Mouse (Mus musculus) embryo, embryonic 10 days (tissue): ENCODE measurements around the gene Smtnl1.

Source experiments
- DNase-seq: peaks from one replicate; pipeline ENCODE4 v3.0.0-alpha.2; 2015; ENCODE audit warnings: low spot score

Smtnl1 gene

DNA sequence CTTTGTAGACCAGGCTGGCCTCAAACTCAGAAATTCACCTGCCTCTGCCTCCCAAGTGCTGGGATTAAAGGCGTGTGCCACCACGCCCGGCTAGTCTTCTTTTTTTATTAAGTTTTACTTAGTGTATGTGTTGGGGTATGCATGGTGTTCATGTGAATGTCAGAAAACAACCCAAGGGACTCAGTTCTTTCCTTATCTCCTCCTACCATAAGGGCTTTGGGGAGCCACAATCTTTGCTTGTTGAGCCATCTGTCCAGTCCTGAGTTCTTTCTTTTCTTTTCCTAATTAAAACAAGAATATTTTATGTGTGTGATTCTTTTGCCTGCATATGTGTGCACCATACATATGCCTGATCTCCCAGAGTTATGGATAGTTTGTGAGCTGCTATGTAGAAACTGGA lies 29.3 kb downstream of the Smtnl1 start:
- no peak for DNase-seq

DNA sequence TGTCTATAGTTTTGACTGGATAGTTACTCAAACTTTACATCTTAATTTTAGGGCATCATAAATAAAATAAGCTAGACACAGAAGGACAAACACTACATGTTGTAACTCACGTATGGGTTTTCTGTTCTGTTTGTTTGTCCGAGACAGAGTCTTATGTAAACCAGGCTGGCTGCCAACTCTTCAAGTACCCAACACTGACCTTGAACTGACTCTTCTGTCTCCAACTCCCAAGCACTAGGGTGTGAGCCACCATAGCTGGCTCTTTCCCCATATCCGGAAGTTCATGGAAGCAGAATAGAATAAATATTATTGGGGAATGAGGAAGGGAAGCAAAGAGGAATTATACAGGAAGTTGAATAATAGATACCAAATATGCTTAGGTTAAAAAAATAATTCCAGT lies 29.9 kb downstream of the Smtnl1 start:
- DNase-seq, result no peak

DNA sequence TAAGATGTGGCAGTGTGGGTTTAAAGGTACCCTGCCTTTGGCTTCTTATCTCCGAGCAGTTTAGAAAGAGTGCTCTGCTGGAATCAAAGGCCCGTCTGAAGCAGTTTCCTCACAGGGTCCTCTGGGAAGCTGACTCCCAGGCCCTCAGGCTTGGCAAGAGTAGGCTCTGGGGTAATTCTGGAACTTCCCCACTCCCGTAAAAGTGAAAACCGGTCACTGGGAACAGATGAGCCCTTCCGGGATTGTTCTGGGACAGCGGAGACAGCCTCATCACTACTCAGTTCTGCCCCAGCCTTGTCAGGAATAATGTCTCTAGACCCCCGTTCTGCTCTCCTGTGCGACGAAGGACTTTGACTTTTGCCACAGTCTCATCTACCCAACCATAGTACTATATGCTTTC lies 32.0 kb downstream of the Smtnl1 start:
- DNase-seq, result no peak

DNA sequence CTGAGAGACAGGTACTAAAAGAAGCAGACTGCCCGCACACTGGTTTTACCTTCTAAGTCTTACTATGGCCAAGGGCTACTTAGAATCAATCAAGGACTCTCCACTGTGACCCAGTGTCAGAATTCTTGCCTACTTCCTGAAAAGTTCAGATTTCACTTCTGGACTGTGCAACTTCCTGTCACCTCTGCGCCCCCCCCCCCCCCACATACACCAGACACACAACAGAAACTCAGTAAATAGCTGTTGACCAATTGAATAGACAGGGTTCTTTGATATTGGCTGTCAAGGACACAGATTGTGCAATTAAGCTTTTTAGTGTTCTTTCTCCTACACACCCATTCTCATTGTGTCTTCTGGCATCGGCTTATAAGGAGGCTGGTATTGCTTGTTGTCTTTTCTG lies 34.1 kb downstream of the Smtnl1 start:
- no peak for DNase-seq

DNA sequence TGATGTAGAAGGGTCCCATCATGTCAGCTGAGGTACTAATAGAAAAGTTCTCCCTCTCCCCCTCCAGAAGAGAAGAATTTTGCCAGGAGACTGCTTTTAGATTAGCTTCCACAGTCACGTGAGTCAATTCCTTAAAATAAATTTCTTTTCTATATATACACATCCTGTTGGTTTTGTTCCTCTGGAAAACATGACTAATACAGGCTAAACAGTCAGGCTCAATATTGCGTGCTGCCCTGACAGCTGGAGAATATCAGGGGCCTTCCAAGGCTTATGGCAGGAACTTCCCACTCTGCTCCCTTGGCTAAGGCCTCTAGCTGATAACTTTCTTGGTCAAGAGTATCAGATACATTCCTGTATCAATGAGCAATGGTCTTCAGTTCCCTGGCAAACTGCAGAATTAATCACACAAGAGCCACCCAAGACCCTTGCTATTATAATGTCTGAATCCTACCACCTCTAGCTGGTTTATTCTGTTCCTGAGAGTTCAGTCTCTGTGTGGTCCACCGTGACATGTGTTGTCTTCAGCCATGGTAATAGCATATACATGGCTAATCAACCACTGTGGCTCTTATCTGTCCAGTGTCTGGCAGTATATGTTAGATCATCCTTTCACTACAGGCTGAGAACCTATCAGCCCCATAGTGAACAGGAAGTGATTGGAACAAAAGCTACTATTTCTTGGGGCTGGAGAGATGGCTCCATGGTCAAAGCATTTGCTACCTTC lies 38.4 kb downstream of the Smtnl1 start:
- DNase-seq, result no peak

DNA sequence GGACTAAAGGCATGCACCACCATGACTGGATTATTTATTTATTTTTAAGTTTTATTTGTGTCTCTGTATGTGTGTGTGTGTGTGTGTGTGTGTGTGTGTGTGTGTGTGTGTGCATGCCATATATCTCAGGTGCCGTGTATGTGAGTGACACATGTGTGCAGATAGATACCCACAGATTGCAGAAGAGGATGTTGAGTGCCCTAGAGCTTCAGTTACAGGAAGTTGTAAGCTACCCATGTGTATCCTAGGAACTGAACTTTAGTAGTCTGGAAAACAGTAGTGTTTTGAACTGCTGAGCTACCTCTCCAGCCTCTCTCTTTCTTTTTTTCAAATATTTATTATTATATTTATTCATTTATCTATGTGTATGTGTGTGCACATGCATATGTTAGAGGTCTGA lies 39.1 kb downstream of the Smtnl1 start:
- no peak for DNase-seq

DNA sequence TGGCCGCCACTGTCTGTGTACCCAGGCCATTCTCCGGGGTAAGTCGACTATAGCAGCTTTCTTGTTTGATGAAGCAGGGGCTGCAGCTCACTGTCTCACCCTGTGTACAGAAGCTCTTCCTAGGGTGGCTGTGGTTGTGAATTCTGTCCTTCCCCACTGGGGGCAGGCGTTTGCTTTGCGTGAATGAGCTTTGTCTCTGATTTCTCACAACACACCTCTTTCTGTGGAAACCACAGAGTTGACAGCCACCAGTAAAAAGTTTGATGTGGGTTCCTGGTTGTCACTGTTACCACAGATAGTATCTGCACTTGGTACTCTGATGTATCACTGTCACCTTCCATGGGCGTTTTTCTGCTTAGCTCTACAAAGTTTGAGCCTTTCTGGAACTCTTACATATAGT lies 43.2 kb downstream of the Smtnl1 start:
- peak; percentile 24 for DNase-seq

DNA sequence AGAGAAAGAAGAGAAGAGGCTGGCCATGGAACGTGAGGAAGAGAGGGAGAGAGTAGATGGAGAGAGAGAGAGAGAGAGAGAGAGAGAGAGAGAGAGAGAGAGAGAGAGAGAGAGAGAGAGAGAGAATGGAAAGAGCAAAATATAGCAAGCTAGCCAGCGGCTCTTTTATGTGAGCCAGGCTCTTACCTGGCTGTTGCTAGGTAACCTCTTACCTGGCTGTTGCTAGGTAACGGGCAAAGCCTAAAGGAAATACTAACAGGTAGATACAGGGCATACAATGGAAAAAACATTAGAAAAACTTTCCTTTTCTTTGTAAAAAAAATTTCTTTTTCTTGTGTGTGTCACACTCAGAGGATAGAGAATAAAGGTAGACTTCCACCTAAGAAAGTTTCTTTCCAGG lies 44.7 kb downstream of the Smtnl1 start:
- no peak for DNase-seq

DNA sequence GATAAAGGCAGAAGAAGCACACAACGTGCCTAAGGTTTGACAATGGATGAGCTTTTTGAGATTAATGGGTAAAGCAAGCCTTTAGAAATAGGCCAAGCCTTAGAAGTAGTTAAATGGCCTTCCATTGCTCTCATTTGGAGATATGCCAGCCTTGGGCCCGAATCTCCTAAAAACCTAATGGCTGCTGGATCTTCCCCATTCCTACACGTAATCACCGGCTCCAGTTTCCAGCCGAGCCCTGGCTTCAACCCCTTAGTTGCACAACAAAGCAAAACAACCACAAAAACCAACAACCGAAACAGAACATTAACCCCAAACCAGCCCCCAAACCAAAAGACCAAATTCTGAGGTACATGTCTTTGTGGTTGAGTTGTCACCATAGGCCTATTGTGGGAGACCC lies 46.8 kb downstream of the Smtnl1 start:
- no peak for DNase-seq

DNA sequence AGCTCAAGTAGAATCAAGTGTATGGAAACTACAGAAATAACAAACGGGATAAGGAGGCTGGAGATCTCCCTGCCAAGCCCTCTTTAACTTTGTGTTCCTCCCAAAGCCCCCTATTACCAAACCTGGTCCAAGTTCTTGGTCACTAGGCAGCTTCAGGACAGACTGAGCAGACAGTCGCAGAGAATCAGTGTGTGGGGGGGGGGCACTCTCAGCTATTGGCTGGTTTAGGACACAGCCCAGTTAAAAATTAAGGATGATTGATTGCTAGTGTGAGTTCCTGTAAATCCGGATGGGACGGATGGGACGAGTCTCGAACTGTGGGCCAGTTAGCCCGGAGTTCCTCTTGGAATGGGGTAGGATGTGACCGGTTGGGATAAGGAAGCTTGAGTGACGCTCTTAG lies 47.2 kb downstream of the Smtnl1 start, which contains the start of gene Serping1:
Serping1 (minus strand) TSS at position 204 of the 400 bp plus-strand sequence.
- peak; percentile 18 for DNase-seq

DNA sequence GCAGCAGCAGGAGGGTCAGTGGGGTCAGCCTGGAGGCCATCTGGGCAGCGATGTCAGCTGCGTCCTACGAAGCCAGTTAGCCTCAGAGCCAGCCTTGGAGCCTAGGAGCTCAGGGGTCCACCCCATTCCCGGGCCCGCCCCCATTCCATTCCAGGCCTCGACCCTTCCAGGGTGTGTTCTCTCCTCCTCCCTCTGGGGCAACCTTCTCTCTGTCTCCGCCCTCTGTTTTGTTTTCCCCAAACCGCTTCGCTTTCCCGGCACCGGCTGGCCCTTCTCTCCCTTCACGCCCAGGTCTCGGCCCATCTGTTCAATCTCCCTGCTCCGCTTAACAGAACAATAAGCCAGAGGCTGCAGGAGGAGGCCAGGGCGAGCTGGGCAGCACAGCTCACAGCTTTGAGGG lies 47.7 kb downstream of the Smtnl1 start:
- peak; percentile 92 for DNase-seq

DNA sequence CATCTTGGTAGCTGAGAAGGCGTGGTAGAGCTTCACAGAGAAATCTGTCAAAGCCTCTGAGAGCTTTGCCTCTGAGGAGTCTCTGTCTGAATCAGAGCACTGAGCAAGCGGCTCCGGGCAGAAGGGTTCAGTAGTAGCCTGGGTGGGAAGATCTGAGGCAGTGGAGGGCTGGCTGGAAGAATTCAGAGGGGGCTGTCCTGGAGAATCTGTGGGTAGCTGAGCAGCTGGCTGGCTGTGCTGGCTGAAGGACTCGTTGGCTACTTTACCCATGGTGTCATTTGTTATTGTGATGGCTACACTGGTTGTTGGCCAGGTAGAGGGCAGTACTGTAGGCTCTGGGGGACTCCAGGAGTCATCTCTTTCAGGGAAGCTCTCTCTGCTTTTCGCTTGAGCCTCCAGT lies 49.3 kb downstream of the Smtnl1 start:
- no peak for DNase-seq

DNA sequence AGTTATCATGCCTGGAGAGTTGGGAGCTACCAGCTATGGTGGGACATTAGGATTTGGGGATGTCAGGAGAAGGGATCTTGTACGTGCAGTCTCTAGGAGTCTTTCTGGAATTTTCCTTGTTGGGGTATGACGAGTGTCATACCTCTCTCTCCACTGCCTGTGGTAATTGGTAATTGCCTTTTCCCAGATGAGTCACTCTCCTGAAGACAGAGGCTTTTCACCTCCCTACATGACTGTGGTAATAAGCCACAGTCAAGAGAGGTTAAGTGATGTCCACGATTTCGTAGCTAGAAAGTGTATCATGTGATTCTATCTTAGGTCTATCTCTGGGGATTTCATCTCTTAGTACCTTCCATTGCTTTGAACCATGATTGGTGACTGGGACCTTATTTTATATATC lies 50.0 kb downstream of the Smtnl1 start:
- DNase-seq, result no peak

DNA sequence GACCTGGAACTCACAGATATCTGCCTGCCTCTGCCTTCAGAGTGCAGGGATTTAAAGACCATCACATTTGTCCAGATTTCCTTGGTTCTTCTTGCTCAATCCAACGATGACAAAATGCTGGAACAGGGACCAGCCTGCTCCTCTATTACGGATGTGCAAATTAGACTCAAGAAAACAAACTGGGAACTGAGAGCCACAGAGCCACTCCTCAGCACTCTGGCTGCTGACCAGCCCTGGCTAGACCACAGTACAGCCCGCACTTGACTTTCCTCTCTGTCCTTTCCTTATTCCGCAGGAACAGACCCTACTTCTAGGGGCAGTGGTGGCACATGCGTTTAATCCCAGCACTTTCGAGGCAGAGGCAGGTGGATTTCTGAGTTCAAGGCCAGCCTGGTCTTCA lies 52.0 kb downstream of the Smtnl1 start:
- DNase-seq, result no peak

DNA sequence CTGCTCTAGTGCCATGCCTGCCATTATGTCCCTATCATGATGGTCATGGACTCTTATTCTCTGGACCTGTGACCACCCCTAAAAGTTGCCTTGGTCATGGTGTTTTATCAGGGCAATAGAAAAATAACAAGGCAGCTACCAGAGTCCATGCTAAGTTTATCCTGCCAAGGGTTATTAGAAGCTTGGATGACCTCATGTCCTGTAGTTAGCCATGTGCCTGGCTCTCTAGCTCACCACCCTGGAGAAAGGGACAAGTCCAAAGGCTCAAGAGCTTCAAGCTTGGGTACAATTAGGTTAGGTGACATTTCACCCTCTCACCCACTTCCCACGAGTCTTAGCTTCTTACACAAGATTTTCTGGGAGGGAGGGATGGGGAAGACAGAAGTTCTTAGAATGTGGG lies 59.6 kb downstream of the Smtnl1 start:
- no peak for DNase-seq

DNA sequence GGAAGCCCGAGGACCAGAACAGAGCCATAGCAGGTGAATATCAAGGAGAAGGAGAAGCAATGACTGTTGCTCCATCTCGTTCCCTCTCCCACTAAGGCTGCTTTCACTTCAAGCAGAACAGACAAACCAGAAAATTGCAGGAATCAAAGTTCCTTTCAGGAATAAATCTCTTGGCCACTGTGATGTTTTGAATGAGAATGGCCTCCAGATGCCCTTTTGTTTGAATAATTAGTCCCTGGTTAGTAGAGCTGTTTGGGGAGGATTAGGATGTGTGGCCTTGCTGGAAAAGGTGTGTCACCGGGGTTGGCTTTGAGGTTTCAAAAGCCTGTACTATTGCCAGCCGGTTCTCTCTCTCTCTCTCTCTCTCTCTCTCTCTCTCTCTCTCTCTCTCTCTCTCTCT lies 60.2 kb downstream of the Smtnl1 start:
- DNase-seq, result no peak

DNA sequence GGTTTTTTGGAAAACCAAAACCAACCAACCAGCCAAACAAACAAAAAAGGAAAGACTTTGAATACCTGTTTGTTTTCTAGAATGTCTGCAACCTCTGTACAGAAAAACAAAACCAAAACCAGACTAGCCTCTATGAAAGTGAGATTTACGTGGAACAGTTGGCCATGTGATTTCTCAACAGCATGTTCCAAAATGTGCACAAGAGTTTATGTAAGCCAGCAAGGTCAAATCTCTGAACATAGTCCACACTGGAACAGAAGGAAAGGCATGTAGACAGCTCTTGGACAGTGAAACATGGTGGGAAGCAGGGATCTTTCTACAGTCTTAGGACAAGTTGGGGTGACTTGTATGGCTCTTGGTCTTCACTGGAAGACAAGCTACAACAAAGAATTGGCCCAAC lies 60.6 kb downstream of the Smtnl1 start:
- no peak for DNase-seq

DNA sequence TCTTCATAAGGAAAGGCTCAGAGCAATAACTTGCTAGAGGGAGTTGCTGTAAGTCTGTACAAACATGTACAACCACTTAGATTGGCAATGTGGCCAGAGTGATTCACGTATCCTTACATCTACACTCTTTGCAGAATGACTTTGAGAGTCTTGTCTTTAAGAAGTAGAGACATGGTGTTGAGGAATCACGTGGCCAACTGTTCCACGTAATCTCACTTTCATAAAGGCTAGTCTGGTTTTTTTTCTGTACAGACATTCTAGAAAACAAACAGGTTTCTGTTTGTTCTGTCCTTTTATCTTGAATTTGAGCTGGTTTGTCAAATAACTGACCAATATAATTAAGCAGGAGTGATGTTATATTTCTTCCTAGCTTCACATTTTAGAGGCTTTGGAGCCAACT lies 61.1 kb downstream of the Smtnl1 start:
- no peak for DNase-seq
